19 mouse cellular contexts compared by ENCODE assay signal in the genomic region with DNA sequence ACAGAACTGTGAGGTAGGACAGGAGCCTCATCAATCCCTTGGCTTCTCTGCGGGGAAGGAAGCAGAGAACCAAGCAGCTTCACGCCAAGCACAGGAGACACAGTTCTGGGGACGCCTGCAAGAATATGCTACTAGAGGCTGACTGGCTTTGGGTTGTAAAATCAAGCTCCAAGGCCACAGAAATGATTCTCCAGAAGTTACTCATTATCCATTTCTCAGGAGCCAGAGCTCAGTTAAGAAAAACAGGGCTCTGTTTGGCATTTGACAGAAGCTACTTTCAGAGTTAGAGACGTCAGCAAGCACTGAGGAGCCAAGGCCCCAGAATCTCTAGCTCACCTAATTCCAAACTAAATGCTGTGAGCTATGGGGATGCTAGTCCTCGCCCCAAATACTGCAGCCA. TPM values are rescaled to one million over a fixed set of nuclear protein-coding genes. Genes with fewer than 3 reads are reported as not detected.
DNase-seq lines count a peak whose midpoint lies in the region; ATAC-seq and TF ChIP-seq lines count a peak whose summit lies in the region.
"Had no signal": no experiment of that assay in that cellular context is flagged by ENCODE, and none has a peak within 500 bp of the region (broad histone marks: within the 10 kb centered on the region; RNA-seq: fewer than 3 reads in every experiment).

No protein-coding gene starts in this region.

- H3K36me3 ChIP-seq in kidney, postnatal 0 days (ENCODE audit: insufficient read depth, low read length) = peaks cover 43% of the 10 kb centered on the region

- no peaks in the 10 kb centered on the region for H3K9me3 ChIP-seq in kidney, postnatal 0 days (replicated peaks; ENCODE audit: low read length)
- H3K9me3 ChIP-seq: embryonic facial prominence, embryonic 12.5 days; forebrain, embryonic 15.5 days; heart, embryonic 15.5 days; hindbrain, embryonic 10.5 days had no signal

- H3K4me2 ChIP-seq in kidney, postnatal 0 days (ENCODE audit: low read length) = no peak overlapping the region
- H3K4me2 ChIP-seq: embryonic facial prominence, embryonic 12.5 days; forebrain, embryonic 15.5 days; heart, embryonic 11.5 days; heart, embryonic 15.5 days; hindbrain, embryonic 14.5 days had no signal

- H3K27me3 ChIP-seq in kidney, postnatal 0 days (ENCODE audit: insufficient read depth, low read length) = no peaks in the 10 kb centered on the region
- H3K27me3 ChIP-seq: embryonic facial prominence, embryonic 12.5 days; forebrain, embryonic 15.5 days; heart, embryonic 15.5 days had no signal

- TF ChIP-seq CTCF in kidney, postnatal 0 days (IDR thresholded peaks at IDR 0.05; ENCODE audit: low read depth) = no peak

- DNase-seq in heart, adult 11 months = peak; percentile 64
- DNase-seq in heart, postnatal 25 days (ENCODE audit: low spot score) = no peak
- peak; percentile 63 to 71 for DNase-seq in kidney, adult 8-10 months
- DNase-seq in kidney, postnatal 0 days (ENCODE audit: low spot score) = no peak
- DNase-seq in yolk sac, embryonic 10.5 days (ENCODE audit: low spot score) = peak; percentile 51
- no peak for DNase-seq in thymus, postnatal 14 days
- no peak for DNase-seq in ovary, postnatal 14 days (ENCODE audit: low spot score)
- DNase-seq: adrenal gland, postnatal 25 days; cerebellum, adult 8-10 months; cerebellum, postnatal 14 days; gastrocnemius, postnatal 10 days; heart, adult 2 months; heart, postnatal 14 days had no signal

- no peaks in the 10 kb centered on the region for H3K4me1 ChIP-seq in kidney, postnatal 0 days (replicated peaks; ENCODE audit: insufficient read depth, low read length)
- H3K4me1 ChIP-seq: embryonic facial prominence, embryonic 12.5 days; forebrain, embryonic 15.5 days; heart, embryonic 15.5 days; hindbrain, embryonic 10.5 days had no signal

- H3K4me3 ChIP-seq in kidney, postnatal 0 days (replicated peaks; ENCODE audit: low read depth, low read length) = no peak overlapping the region
- H3K4me3 ChIP-seq: embryonic facial prominence, embryonic 12.5 days; forebrain, embryonic 15.5 days; heart, adult 2 months; heart, embryonic 15.5 days; hindbrain, embryonic 10.5 days had no signal

- no peak for ATAC-seq in kidney, postnatal 0 days (replicated peaks; ENCODE audit: low FRiP score, low read depth)
- ATAC-seq: forebrain, embryonic 15.5 days had no signal

- 84% methylated on average over 5 of the region's 5 CpGs for WGBS in kidney, postnatal 0 days

- H3K9ac ChIP-seq in kidney, postnatal 0 days (ENCODE audit: low read depth, low read length) = no peak overlapping the region
- H3K9ac ChIP-seq: embryonic facial prominence, embryonic 12.5 days; forebrain, embryonic 15.5 days; heart, embryonic 15.5 days; hindbrain, embryonic 14.5 days had no signal

- intact Hi-C loops in heart, postnatal 25 days (cut with DNase I) = no loop called here

- H3K27ac ChIP-seq in kidney, postnatal 0 days = peak overlapping the region; percentile 42; the same call in 1 of the 2 replicates
- H3K27ac ChIP-seq: embryonic facial prominence, embryonic 12.5 days; forebrain, embryonic 15.5 days; heart, adult 2 months; heart, embryonic 15.5 days; hindbrain, embryonic 10.5 days; hindbrain, embryonic 14.5 days had no signal

RNA-seq across cellular contexts. Expression of gene Utp20, which starts 14.9 kb away (rescaled TPM):
- total RNA-seq in heart, postnatal 25 days (2021) = 10 to 100 TPM; 11.0 to 11.6 TPM
- 12.4 and 14.7 TPM in 2 replicates for polyA plus RNA-seq in kidney, postnatal 0 days (2015; fragmentation: Nextera tagmentation; extraction: Ambion mirVana)

Comparison
In these comparisons a context has a peak if more than half of its experiments do, and no peak if none do; other contexts are left out.
1. DNase-seq: peak in heart, adult 11 months (single experiment), kidney, adult 8-10 months (2 of 2) and yolk sac, embryonic 10.5 days (single experiment); none in heart, postnatal 25 days (single experiment), kidney, postnatal 0 days (single experiment), thymus, postnatal 14 days (single experiment) and ovary, postnatal 14 days (single experiment).